Mouse (Mus musculus): ENCODE results near the gene Kcnh1.

Gene Kcnh1

GRCm38 (mm10) chr1:192473134-192473533 lies 282.6 kb downstream of the Kcnh1 start:
- DNase-seq = no peak

GRCm38 (mm10) chr1:192476704-192477103 lies 286.1 kb downstream of the Kcnh1 start:
- DNase-seq = no peak

- no peak for DNase-seq
Measured at GRCm38 (mm10) chr1:192477556-192477955, 287.0 kb downstream of the Kcnh1 start.

GRCm38 (mm10) chr1:192478176-192478575 lies 287.6 kb downstream of the Kcnh1 start:
- no peak for DNase-seq

- no peak for DNase-seq
Measured at GRCm38 (mm10) chr1:192480072-192480784, 289.7 kb downstream of the Kcnh1 start.

GRCm38 (mm10) chr1:192481446-192481845 lies 290.9 kb downstream of the Kcnh1 start:
- no peak for DNase-seq

GRCm38 (mm10) chr1:192485030-192485429 lies 294.5 kb downstream of the Kcnh1 start:
- no peak for DNase-seq

- DNase-seq = no peak
Measured at GRCm38 (mm10) chr1:192487571-192487970, 297.0 kb downstream of the Kcnh1 start.

GRCm38 (mm10) chr1:192489908-192490825 lies 299.6 kb downstream of the Kcnh1 start:
- no peak for DNase-seq

- DNase-seq = no peak
Measured at GRCm38 (mm10) chr1:192497505-192497904, 306.9 kb downstream of the Kcnh1 start.

GRCm38 (mm10) chr1:192502016-192502415 lies 311.4 kb downstream of the Kcnh1 start:
- DNase-seq = no peak

GRCm38 (mm10) chr1:192502835-192503234 lies 312.3 kb downstream of the Kcnh1 start:
- DNase-seq = no peak

- no peak for DNase-seq
Measured at GRCm38 (mm10) chr1:192503651-192504050, 313.1 kb downstream of the Kcnh1 start.

- DNase-seq = no peak
Measured at GRCm38 (mm10) chr1:192512821-192513220, 322.2 kb downstream of the Kcnh1 start.

GRCm38 (mm10) chr1:192515373-192515772 lies 324.8 kb downstream of the Kcnh1 start:
- DNase-seq = no peak

- DNase-seq = no peak
Measured at GRCm38 (mm10) chr1:192519713-192520112, 329.1 kb downstream of the Kcnh1 start.

- DNase-seq = no peak
Measured at GRCm38 (mm10) chr1:192520836-192521435, 330.4 kb downstream of the Kcnh1 start.

GRCm38 (mm10) chr1:192522376-192523178 lies 332.0 kb downstream of the Kcnh1 start:
- DNase-seq = no peak

- DNase-seq = no peak
Measured at GRCm38 (mm10) chr1:192525711-192526350, 335.3 kb downstream of the Kcnh1 start.

GRCm38 (mm10) chr1:192531490-192532146 lies 341.0 kb downstream of the Kcnh1 start:
- DNase-seq = no peak

GRCm38 (mm10) chr1:192532212-192532611 lies 341.6 kb downstream of the Kcnh1 start:
- no peak for DNase-seq

- DNase-seq = no peak
Measured at GRCm38 (mm10) chr1:192533016-192533415, 342.4 kb downstream of the Kcnh1 start.

Measured in thymus, postnatal 25 days (tissue).